Mouse (Mus musculus) embryo, embryonic 11.5 days (tissue): ENCODE measurements at regions not wholly inside any gene's neighbourhood (a gene's known extent, or its start where the extent isn't known, plus 50 kb on each side); places are given as distances from the start of the nearest gene placed in this dataset.
A peak's percentile ranks its signal among the peaks of the same experiment; 100 is the strongest.

Experiments
- DNase-seq: peaks from one replicate; pipeline ENCODE4 v3.0.0-alpha.2; 2012; ENCODE audit warnings: low read depth, low spot score

GRCm38 (mm10) chr5:45033146-45033545, 233.7 kb upstream of the Ldb2 start:
- DNase-seq, result no peak

GRCm38 (mm10) chr5:45027876-45028275, 228.4 kb upstream of the Ldb2 start:
- DNase-seq, result no peak

GRCm38 (mm10) chr5:45025383-45025782, 225.9 kb upstream of the Ldb2 start:
- DNase-seq, result no peak

GRCm38 (mm10) chr5:45007930-45008329, 208.4 kb upstream of the Ldb2 start:
- DNase-seq, result no peak

- DNase-seq, result no peak
These were observed 201.5 kb upstream of the Ldb2 start for GRCm38 (mm10) chr5:45000996-45001395.

- DNase-seq, result no peak
These were observed 199.6 kb upstream of the Ldb2 start for GRCm38 (mm10) chr5:44999032-44999431.

GRCm38 (mm10) chr5:44975456-44976195, 176.1 kb upstream of the Ldb2 start:
- DNase-seq, result peak; percentile 45

- DNase-seq, result peak; percentile 64
These were observed 143.8 kb upstream of the Ldb2 start for GRCm38 (mm10) chr5:44943023-44943921.

GRCm38 (mm10) chr5:44942575-44942974, 143.1 kb upstream of the Ldb2 start:
- no peak for DNase-seq

- DNase-seq, result no peak
These were observed 126.0 kb upstream of the Ldb2 start for GRCm38 (mm10) chr5:44925476-44925875.

- peak; percentile 45 for DNase-seq
These were observed 122.8 kb upstream of the Ldb2 start for GRCm38 (mm10) chr5:44922129-44922775.

- no peak for DNase-seq
These were observed 118.3 kb upstream of the Ldb2 start for GRCm38 (mm10) chr5:44917816-44918213.

GRCm38 (mm10) chr5:44917173-44917815, 117.8 kb upstream of the Ldb2 start:
- no peak for DNase-seq

GRCm38 (mm10) chr5:44902541-44902940, 103.1 kb upstream of the Ldb2 start:
- DNase-seq, result no peak

GRCm38 (mm10) chr5:44886566-44887070, 87.1 kb upstream of the Ldb2 start:
- no peak for DNase-seq

- DNase-seq, result no peak
These were observed 77.5 kb upstream of the Ldb2 start for GRCm38 (mm10) chr5:44876946-44877345.

GRCm38 (mm10) chr5:44872243-44872642, 72.8 kb upstream of the Ldb2 start:
- DNase-seq, result no peak

- no peak for DNase-seq
These were observed 64.4 kb upstream of the Ldb2 start for GRCm38 (mm10) chr5:44863887-44864286.

- DNase-seq, result no peak
These were observed 63.9 kb upstream of the Ldb2 start for GRCm38 (mm10) chr5:44863349-44863748.

GRCm38 (mm10) chr5:44854189-44854588, 54.7 kb upstream of the Ldb2 start:
- peak; percentile 7 for DNase-seq
